Mouse (Mus musculus) central nervous system, embryonic 18 days (tissue): ENCODE measurements around the gene Scgb3a1. TPM values are rescaled to one million over a fixed set of nuclear protein-coding genes. Genes with fewer than 3 reads are reported as not detected.

Experiments used
- polyA plus RNA-seq: library from polyadenylated mRNA; depleted of rRNA; stranded (reverse); fragments of >200 nt; gene quantifications from 2 replicates; pipeline ENCODE4 v1.2.3, GENCODE M21; 2012; rRNA removed

The Scgb3a1 gene
- polyA plus RNA-seq, result 0.36 and 0.39 TPM in 2 replicates

DNA sequence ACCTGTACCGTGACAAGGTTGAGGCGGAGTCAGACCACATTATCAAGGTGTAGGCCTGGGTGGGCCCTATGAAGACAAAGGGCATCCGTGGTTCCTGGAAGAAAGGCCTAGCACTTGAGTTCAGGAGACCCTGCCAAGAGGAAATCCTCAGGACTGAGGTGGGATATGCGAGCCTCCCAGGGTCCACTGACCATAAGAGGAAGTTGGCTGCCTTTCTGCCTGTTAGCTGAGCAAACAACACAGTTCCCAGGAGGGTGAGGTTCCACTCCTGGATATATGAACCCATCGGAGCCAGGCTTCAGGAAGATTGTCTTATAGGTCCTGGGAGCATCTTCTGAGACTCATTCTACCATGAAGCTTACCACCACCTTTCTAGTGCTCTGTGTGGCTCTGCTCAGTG is at the start of gene Scgb3a1:
Scgb3a1 (plus strand) TSS at position 301 of the 400 bp plus-strand sequence.

DNA sequence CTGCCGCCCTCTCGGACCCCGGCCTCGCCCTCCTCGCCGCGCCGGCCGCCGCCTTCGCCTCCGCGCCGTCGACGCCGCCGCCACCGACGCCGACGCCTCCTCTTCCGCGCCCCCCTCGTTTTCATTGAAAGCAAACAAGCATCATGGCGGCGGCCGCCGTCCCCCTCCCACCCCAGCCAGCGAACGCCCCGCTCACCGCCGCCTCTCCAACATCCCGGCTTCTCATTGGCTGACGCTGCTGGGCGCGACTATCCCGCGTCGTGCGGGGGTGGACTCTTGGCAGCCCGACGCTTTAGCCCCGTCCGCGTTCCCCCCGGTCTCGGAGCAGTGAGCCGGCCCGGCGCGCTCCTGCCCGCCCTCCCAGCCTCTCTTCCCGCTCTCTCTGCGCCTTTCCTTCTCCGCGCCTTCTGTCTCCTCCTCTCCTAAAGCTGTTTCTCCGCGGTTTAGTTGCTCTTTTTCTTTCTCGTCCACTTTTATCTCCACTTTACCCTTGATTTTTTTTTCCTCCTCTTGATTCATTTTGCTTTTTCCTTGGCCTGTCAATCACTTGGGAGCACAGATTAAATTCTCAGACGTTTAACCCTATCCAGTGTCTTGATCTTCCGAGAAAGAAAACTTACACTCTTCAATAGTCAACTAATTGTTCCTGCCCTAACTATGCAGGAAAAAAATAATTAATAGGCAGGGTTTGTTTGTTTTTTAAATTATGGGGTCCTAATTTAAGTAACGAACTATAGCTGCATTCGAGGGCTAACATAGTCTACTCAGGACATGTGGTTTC is 49.3 kb downstream of the Scgb3a1 start, which contains the start of gene Cnot6:
Cnot6 (minus strand) TSS at position 169 of the 781 bp plus-strand sequence.

Other genes with a start within 250 kb of the Scgb3a1 start
- gene Olfr1389, start 240.5 kb upstream of the Scgb3a1 start, polyA plus RNA-seq, result 0.03 TPM in 1 of 2 replicates, not detected in the other
- gene Olfr1388, start 227.0 kb upstream of the Scgb3a1 start, polyA plus RNA-seq, result 0.15 and 0.16 TPM in 2 replicates
- gene Olfr1387, start 208.3 kb upstream of the Scgb3a1 start, polyA plus RNA-seq, result not detected in 2 replicates
- gene Olfr1386, start 198.6 kb upstream of the Scgb3a1 start, polyA plus RNA-seq, result not detected in 2 replicates
- not detected in 2 replicates for gene Olfr1385, start 174.5 kb upstream of the Scgb3a1 start, polyA plus RNA-seq
- gene Olfr1384, start 156.9 kb upstream of the Scgb3a1 start, polyA plus RNA-seq, result not detected in 2 replicates
- not detected in 2 replicates for gene Olfr1383, start 144.0 kb upstream of the Scgb3a1 start, polyA plus RNA-seq
- not detected in 2 replicates for gene Olfr1382, start 135.4 kb upstream of the Scgb3a1 start, polyA plus RNA-seq
- gene Olfr1381, start 120.2 kb upstream of the Scgb3a1 start, polyA plus RNA-seq, result not detected in 2 replicates
- gene Olfr1380, start 106.7 kb upstream of the Scgb3a1 start, polyA plus RNA-seq, result not detected in 2 replicates
- gene Flt4, start 54.3 kb upstream of the Scgb3a1 start, polyA plus RNA-seq, result 1.7 and 2.0 TPM in 2 replicates
- gene Cnot6, start 49.1 kb downstream of the Scgb3a1 start, polyA plus RNA-seq, result 58.2 and 60.1 TPM in 2 replicates
- gene Gfpt2, start 130.6 kb downstream of the Scgb3a1 start, polyA plus RNA-seq, result 10.2 and 15.8 TPM in 2 replicates
- gene Mapk9, start 183.1 kb downstream of the Scgb3a1 start, polyA plus RNA-seq, result 97.9 and 101 TPM in 2 replicates
- gene Rasgef1c, start 238.2 kb downstream of the Scgb3a1 start, polyA plus RNA-seq, result 22.7 and 24.6 TPM in 2 replicates